Mouse (Mus musculus) neural tube, embryonic 12.5 days (tissue): Measurements from ENCODE around the gene Ssna1. TPM values are rescaled to one million over a fixed set of nuclear protein-coding genes. Genes with fewer than 3 reads are reported as not detected.

ENCODE experiments used
- ATAC-seq: fragments of 200-750 bp; cut with Nextera tagmentation; 2 replicates; pipeline ENCODE4 v1.8.0; 2017; ENCODE audit warnings: low read depth, mild to moderate bottlenecking, moderate TSS enrichment, moderate library complexity; ENCODE audit not compliant: low FRiP score
- H3K27ac ChIP-seq: fragments of 300-500 bp; sonication (generic); 2 replicates; pipeline ENCODE4 v1.5.1; 2016
- H3K27me3 ChIP-seq: fragments of 300-500 bp; sonication (generic); replicated peaks from 2 replicates; pipeline ENCODE4 v1.6.1; 2016; ENCODE audit warnings: mild to moderate bottlenecking
- H3K36me3 ChIP-seq: fragments of 300-500 bp; sonication (generic); 2 replicates; pipeline ENCODE4 v1.6.1; 2016; ENCODE audit warnings: mild to moderate bottlenecking
- H3K4me1 ChIP-seq: fragments of 300-500 bp; sonication (generic); 2 replicates; pipeline ENCODE4 v1.6.1; 2016
- H3K4me2 ChIP-seq: fragments of 300-500 bp; sonication (generic); replicated peaks from 2 replicates; pipeline ENCODE4 v1.6.1; 2016; ENCODE audit warnings: mild to moderate bottlenecking
- H3K4me3 ChIP-seq: fragments of 300-500 bp; sonication (generic); 2 replicates; pipeline ENCODE4 v1.5.1; 2016
- H3K9ac ChIP-seq: fragments of 300-500 bp; sonication (generic); 2 replicates; pipeline ENCODE4 v1.6.1; 2016; ENCODE audit warnings: mild to moderate bottlenecking
- H3K9me3 ChIP-seq: fragments of 300-500 bp; sonication (generic); 2 replicates; pipeline ENCODE4 v1.6.1; 2016; ENCODE audit warnings: mild to moderate bottlenecking
- WGBS: fragments of 180-500 bp; shearing (Covaris S2); methylation state at CpG from one replicate; pipeline ENCODE4 v1.1.7; 2016; 5-methylcytosine and 5-hydroxymethylcytosine counted together
- polyA plus RNA-seq: library from polyadenylated mRNA; unstranded; fragments of >200 nt; fragmentation: Nextera tagmentation; extraction: Ambion mirVana; gene quantifications from 2 replicates; pipeline ENCODE4 v1.2.1, GENCODE M21; 2016

The Ssna1 gene
- polyA plus RNA-seq: 201 and 204 TPM in 2 replicates

DNA sequence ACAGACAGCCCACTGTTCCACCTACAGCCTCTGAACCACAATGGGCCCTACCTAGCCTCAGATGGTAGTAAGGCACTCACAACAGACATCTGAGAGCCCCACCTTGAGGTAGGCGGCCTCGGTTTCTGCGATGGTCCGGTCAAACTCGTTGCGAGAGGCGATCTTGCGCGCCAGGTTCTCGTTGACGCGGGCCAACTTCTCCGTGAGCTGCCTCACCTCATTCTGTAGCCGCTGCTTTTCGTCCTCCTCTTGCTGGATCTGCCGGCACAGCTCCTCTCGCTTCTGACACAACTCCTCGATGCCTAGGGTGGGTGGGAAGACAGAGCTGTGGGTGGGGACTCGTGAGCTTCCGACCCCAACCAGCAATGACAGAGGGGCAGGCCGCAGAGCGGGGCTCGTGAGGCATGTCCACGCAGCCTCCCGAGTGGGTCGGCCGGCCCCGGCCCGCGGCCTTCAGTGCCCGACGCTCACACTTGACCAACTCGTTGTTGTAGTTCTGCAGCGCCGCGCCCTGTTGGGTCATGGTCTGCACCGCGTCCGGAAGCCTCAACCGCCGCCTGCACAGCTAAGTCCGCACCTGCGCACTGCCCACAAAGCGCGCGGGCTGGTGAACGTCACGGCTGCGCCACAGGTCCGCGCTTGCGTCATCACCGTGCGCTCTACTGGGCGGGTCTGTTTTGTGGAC lies at the start of gene Ssna1, which contains the start of gene Anapc2:
TSS of gene Ssna1 (minus strand) at position 612 of the 685 bp plus-strand sequence.
TSS of gene Anapc2 (plus strand) at position 652 of the 685 bp plus-strand sequence.
- Histone ChIP-seq H3K4me1 (peaks cover 29% of the 10 kb centered on the region), H3K9ac (peak within 1 kb of the TSS; percentile 90), H3K27ac (peak within 1 kb of the TSS; percentile 27; the same call in 1 of the 2 replicates), H3K4me3 (peak within 1 kb of the TSS; percentile 88), H3K4me2 (peak within 1 kb of the TSS; percentile 66), H3K27me3 (no peaks in the 10 kb centered on the region), H3K36me3 (peaks cover 60% of the 10 kb centered on the region), H3K9me3 (no peaks in the 10 kb centered on the region)
- WGBS: under 1% methylated on average over 55 of the region's 55 CpGs
- peak; percentile 96 for ATAC-seq

DNA sequence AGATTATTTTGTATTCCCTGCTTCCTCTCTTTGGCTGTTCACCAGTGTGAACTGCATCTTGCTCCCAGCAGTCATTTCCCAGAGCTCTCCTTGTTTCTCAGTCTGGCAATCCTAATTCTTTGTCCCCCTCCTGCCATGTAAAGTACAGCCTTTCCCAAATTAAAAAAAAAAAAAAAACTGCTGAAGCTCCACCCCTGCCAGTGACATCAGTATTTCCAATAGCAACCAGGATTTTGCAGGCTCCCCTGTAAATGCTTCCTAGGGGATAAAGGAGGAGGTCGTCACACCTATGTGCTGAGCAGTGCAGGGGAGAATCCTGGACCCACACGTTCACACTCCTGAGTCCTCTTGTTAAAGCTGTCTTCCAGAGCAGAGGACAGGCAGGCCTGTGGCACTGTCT lies 47.8 kb upstream of the Ssna1 start:
- 39% methylated on average over 2 of the region's 2 CpGs for WGBS

DNA sequence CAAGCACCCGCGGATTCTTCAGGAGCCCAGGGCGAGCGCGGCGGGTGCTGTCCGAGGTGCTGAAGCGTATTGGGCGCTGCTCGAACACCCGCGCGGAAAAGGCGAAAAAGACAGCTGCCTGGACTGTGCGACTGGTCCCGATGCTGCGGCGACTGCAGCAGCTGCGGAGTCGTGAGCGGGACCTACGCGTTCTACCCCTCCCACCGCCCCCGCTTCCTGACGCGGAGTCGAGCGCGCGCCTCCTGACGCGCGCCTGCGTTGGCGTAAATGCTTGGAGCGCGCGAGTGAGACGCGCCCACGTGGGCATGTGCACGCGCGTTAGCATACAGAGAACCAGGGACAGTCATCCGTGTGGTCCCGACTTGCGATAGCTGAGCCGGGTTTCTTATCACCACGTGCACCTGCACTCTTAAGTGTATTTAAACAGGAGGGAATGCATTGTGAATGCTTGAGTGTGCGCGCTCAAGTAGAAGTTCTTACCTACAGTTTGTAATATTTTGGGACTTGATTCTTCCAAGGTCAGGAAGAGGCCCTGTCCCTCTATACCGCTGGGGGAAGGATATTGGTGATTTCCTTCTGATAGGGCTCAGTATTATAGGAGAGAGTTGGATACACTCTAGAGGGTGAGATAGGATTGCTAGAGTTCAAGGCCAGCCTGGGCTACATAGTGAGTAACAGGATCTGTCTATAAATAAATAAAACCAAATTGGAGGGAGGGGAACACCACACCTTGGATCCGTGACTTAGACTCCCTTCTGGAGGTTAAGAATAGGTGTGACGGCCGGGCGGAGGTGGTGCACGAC lies 46.9 kb upstream of the Ssna1 start, which contains the start of gene Grin1:
TSS of gene Grin1 (minus strand) at position 217 of the 803 bp plus-strand sequence.
- Histone ChIP-seq H3K27me3 (peaks cover 59% of the 10 kb centered on the region), H3K36me3 (no peaks in the 10 kb centered on the region), H3K4me3 (peak within 1 kb of the TSS; percentile 41), H3K4me2 (peak within 1 kb of the TSS; percentile 72), H3K9ac (peak within 1 kb of the TSS; percentile 47; the same call in 1 of the 2 replicates), H3K27ac (no peak within 1 kb of the TSS), H3K9me3 (no peaks in the 10 kb centered on the region), H3K4me1 (0 out of 2 replicates have a peak, but pooled peaks cover 6% of the 10 kb centered on the region)
- WGBS: 10% methylated on average over 58 of the region's 58 CpGs
- ATAC-seq: peak; percentile 76

More for the DNA sequence above, 47.8 kb upstream of the Ssna1 start:
- H3K9me3 ChIP-seq: no peaks in the 10 kb centered on the region
- H3K27me3 ChIP-seq: peaks cover 51% of the 10 kb centered on the region
- H3K4me2 ChIP-seq: no peak overlapping the region
- H3K9ac ChIP-seq: no peak overlapping the region
- no peaks in the 10 kb centered on the region for H3K36me3 ChIP-seq
- ATAC-seq: no peak
- H3K4me3 ChIP-seq: no peak overlapping the region
- H3K4me1 ChIP-seq: 0 out of 2 replicates have a peak, but pooled peaks cover 6% of the 10 kb centered on the region
- no peak overlapping the region for H3K27ac ChIP-seq

DNA sequence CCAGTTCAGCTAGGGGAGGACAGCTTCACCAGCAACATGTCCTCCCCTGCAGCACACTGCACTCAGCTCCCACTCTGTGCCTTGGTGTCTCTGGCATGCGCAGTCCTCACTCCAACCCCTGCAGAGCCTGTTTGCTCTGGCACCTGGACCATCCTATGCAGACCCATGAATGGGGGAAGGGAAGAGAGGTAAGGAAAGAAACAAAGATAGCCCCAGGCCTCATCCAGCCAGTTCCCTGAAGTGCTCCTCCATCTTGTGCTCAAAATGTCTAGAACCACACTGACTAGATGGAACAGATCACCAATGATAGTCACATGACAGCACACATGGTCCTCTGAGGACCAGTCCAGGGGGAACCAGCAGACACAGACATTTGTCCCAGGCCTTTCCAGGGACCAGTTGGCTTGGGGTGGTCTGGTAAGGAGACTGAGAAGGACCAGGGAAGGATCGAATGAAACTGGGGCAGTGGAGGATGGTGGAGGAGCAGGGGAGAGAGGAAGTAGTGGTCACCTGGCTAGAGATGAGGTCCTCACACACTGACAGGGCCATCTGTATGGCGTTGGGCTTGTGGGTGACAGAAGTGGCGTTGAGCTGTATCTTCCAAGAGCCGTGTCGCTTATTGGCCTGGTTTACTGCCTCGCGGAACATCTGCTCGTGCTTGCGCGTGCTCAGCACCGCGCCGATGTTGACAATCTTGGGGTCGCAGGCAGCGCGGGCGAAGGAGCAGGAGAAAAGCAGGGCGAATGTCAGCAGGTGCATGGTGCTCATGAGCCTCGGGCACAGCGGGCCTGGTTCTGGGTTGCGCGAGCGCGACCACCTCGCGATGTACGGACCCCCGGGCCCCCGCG lies 46.1 kb upstream of the Ssna1 start:
- Histone ChIP-seq H3K4me1 (0 out of 2 replicates have a peak, but pooled peaks cover 6% of the 10 kb centered on the region), H3K36me3 (no peaks in the 10 kb centered on the region), H3K27ac (no peak overlapping the region), H3K9me3 (no peaks in the 10 kb centered on the region), H3K4me2 (peak overlapping the region; percentile 72), H3K27me3 (peaks cover 66% of the 10 kb centered on the region), H3K4me3 (peak overlapping the region; percentile 41), H3K9ac (peak overlapping the region; percentile 47; the same call in 1 of the 2 replicates)
- WGBS: 5% methylated on average over 31 of the region's 31 CpGs
- peak; percentile 56 for ATAC-seq

DNA sequence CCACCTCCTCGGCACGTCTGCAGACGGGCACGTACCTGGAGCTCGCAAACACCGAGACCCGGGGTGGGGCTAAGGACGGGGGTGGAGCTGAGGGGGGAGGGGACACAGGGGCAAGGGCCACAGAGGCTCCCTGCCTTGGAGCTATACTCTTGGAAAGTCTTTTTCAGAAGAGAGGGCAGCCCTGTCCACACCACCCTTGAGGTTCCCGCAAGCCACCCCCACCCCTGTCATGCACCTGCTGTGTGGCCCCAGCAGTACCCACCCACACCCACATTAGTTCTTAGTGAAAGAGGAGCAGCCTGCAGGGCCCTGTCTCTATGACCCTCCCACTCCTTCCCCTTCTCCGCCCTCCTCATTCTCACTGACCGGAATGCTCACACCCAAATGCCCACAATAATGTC lies 39.3 kb upstream of the Ssna1 start:
- no peak overlapping the region for H3K4me2 ChIP-seq
- no peaks in the 10 kb centered on the region for H3K9me3 ChIP-seq
- H3K4me1 ChIP-seq: no peaks in the 10 kb centered on the region
- H3K27ac ChIP-seq: no peak overlapping the region
- no peak for ATAC-seq
- peaks cover 93% of the 10 kb centered on the region for H3K27me3 ChIP-seq
- WGBS: 5% methylated on average over 11 of the region's 11 CpGs
- H3K36me3 ChIP-seq: no peaks in the 10 kb centered on the region
- H3K4me3 ChIP-seq: no peak overlapping the region
- no peak overlapping the region for H3K9ac ChIP-seq

DNA sequence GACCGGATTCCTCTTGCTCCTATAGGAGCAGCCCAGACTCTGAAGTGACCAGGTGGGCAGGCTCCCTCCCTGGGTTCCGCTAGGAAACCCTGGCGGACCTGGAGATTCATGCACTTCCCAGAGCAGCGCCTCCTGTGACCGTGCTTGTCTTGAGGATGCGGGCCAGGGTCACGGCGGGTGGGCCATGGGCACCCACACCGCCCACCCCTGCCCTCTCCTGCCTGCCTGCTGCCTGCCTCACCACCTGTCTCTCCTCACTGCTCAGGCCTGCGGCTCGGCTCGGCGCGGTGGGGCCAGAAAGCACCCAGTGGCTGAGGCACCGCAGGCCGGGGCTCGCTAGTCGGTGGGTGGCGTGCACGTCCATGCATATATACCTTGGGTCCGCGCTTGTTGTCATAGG lies 38.7 kb upstream of the Ssna1 start:
- Histone ChIP-seq H3K36me3 (no peaks in the 10 kb centered on the region), H3K4me1 (no peaks in the 10 kb centered on the region), H3K9ac (no peak overlapping the region), H3K27me3 (peaks cover 93% of the 10 kb centered on the region), H3K4me2 (no peak overlapping the region), H3K4me3 (peak overlapping the region; percentile 11; the same call in 1 of the 2 replicates), H3K9me3 (no peaks in the 10 kb centered on the region), H3K27ac (no peak overlapping the region)
- ATAC-seq: no peak
- 1% methylated on average over 22 of the region's 22 CpGs for WGBS

DNA sequence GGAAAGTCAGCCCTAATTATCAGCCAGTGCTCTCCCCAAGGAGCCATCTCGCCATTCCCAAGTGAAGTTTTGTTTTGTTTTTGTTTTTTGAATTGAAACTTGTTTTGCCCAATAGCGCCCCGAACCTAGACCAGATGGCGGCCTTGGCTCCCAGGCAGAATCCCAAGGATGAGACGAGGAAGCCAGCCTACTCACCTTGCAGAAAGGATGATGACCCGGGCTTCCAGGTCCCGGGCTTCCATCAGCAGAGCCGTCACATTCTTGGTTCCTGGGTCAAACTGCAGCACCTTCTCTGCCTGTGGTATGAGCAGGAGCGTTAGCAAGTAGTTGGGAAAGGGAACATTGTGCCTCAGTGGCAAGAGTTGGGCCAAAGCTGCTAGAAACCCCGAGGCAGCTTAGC lies 37.9 kb upstream of the Ssna1 start:
- H3K9me3 ChIP-seq: no peaks in the 10 kb centered on the region
- H3K4me3 ChIP-seq: no peak overlapping the region
- H3K27me3 ChIP-seq: peaks cover 93% of the 10 kb centered on the region
- WGBS: 55% methylated on average over 10 of the region's 10 CpGs
- no peaks in the 10 kb centered on the region for H3K36me3 ChIP-seq
- ATAC-seq: no peak
- no peak overlapping the region for H3K27ac ChIP-seq
- H3K4me2 ChIP-seq: no peak overlapping the region
- H3K9ac ChIP-seq: no peak overlapping the region
- H3K4me1 ChIP-seq: 0 out of 2 replicates have a peak, but pooled peaks cover 5% of the 10 kb centered on the region

DNA sequence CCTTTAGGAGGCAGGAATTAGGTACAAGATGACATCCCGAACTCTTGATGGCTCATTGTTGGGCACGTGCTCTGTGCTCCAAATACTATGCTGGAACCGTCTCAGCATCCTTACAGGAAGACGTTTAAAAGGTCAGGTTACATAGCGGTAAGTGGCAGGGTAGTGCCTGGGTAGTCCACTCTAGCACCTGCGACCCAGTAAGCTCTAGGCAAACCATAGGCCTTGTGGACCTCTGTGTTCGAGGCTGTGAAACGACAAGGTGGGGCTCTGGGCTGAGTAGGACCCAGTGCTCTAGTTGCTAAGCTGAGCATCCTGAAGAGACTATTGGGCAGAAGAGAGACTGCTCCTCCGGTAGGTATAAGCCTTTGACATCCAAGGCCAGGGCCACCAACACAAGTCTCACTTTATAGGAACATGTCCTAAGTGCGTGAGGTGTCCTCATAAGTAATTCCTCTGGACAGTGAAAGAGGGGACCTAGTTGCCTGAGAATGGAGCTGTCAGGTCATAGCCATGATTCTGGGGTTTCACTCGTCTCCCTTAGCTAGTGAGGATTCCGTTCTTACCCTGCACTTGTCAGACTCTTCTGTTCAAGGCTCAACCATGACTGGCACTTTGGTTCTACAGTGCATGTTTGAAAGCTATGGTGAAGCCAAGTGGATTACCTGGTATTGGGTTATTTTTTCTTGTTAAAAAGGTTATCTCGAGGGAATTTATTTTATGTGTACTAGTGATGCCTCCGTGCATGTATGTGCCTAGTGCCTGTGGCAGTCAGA lies 33.5 kb upstream of the Ssna1 start:
- H3K27ac ChIP-seq: no peak overlapping the region
- peaks cover 79% of the 10 kb centered on the region for H3K27me3 ChIP-seq

DNA sequence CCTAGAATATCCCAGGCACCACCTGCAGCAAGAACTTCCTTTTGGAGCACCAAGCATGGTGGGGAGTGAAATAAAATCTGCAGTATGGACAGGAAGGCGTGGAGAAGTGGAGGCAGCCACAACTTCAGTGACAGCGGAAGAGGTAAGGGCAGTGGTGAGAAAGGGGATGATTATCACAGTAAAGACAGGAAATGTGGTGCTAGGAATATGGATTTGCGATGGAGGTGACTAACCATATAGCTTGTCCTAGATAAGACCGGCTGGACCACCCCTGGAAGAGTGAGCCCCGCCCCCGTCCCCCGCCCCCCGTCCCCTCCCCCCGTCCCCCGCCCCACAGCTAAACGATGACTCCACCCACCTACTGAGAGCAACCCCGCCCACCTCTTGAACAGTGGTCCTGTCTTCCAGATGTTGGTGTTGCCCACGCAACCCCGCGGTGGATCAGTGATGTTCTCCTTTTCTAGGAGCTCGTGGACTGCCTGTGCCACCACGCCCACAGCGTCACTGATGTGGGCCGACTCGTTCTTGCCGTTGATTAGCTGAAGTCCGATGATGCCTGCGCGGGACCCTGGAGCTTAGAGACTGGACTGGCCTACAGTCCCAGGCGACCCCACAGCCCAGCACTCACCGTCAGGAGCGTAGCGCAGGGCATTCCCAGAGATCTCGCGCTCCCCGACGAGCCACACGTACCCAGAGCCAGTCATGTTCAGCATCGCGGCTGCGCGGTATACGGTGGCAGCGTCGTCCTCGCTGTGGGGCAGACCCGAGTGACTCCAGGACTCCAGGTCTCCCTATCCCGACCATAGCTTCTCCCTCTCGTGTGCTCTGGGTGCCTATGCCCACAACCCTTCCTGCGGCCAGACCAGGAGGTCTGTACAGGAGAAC lies 32.7 kb upstream of the Ssna1 start:
- H3K4me2 ChIP-seq: peak overlapping the region; percentile 85
- H3K36me3 ChIP-seq: no peaks in the 10 kb centered on the region
- no peak overlapping the region for H3K27ac ChIP-seq
- WGBS: 2% methylated on average over 45 of the region's 45 CpGs
- peak; percentile 79 for ATAC-seq
- peaks cover 70% of the 10 kb centered on the region for H3K27me3 ChIP-seq
- peaks cover 13% of the 10 kb centered on the region; the same call in 1 of the 2 replicates for H3K4me1 ChIP-seq
- H3K4me3 ChIP-seq: peak overlapping the region; percentile 39
- peak overlapping the region; percentile 56 for H3K9ac ChIP-seq
- H3K9me3 ChIP-seq: no peaks in the 10 kb centered on the region

More for the DNA sequence above, 33.5 kb upstream of the Ssna1 start:
- Histone ChIP-seq H3K4me3 (peak overlapping the region; percentile 39; the same call in 1 of the 2 replicates), H3K36me3 (no peaks in the 10 kb centered on the region), H3K4me2 (peak overlapping the region; percentile 85), H3K9ac (peak overlapping the region; percentile 56), H3K9me3 (no peaks in the 10 kb centered on the region), H3K4me1 (peaks cover 13% of the 10 kb centered on the region; the same call in 1 of the 2 replicates)
- 49% methylated on average over 14 of the region's 14 CpGs for WGBS
- peak; percentile 39; the same call in 1 of the 2 replicates for ATAC-seq

DNA sequence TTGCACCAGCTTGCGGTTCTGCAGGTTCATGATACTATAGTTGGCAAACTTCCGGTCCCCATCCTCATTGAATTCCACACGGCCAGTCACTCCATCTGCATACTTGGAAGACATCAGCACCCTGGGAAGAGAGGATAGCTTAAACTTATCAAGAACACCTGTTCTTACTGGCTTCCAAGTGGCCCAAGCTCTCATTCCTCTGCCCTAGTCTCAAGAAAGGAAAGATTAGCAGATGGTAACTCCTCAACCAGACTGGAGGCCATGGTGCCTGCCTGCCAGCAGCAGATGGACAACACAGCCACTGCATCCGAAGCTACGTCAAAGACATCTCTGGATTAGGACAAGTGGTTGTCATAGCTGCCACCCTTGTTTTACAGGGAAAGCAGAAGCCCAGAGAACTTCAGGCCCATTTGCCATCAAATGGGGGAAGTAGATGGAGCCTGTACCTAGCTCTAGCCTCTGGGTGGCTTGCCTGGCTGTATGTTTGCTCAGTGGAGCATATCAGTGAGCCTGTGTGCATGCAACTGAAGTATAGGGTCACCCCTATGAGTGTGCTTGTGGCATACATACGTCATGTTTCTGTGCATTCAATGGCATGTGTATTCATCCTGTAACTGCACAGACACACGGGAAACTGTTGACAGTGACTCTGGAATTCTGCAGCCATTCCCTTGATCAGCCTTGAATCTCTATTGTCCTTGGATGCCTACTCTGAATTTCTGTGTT lies 31.9 kb upstream of the Ssna1 start:
- WGBS: 77% methylated on average over 7 of the region's 7 CpGs
- H3K9me3 ChIP-seq: no peaks in the 10 kb centered on the region
- no peak for ATAC-seq
- no peaks in the 10 kb centered on the region for H3K36me3 ChIP-seq
- no peak overlapping the region for H3K9ac ChIP-seq
- H3K27me3 ChIP-seq: peaks cover 63% of the 10 kb centered on the region
- H3K27ac ChIP-seq: no peak overlapping the region
- peak overlapping the region; percentile 39; the same call in 1 of the 2 replicates for H3K4me3 ChIP-seq
- peaks cover 13% of the 10 kb centered on the region; the same call in 1 of the 2 replicates for H3K4me1 ChIP-seq
- H3K4me2 ChIP-seq: peak overlapping the region; percentile 85
